Mouse (Mus musculus): ENCODE results near the gene Smim10l2a. TPM values are rescaled to one million over a fixed set of nuclear protein-coding genes. Genes with fewer than 3 reads are reported as not detected.

The Smim10l2a gene
- polyA plus RNA-seq, 1 experiment from 2014 or later: 5.9 TPM

Other genes starting within 250 kb of the Smim10l2a start
- 4.4 and 6.3 TPM in 2 replicates for gene 3830403N18Rik, start 238.0 kb upstream of the Smim10l2a start, polyA plus RNA-seq (2015; fragmentation: Nextera tagmentation; extraction: Ambion mirVana)
- gene Gm773, start 161.7 kb upstream of the Smim10l2a start, polyA plus RNA-seq (2015; fragmentation: Nextera tagmentation; extraction: Ambion mirVana): not detected in 2 replicates
- 5.7 and 6.1 TPM in 2 replicates for gene Zfp449, start 28.2 kb upstream of the Smim10l2a start, polyA plus RNA-seq (2015; fragmentation: Nextera tagmentation; extraction: Ambion mirVana)
- 3.1 and 3.2 TPM in 2 replicates for gene Gm2174, start 73.4 kb downstream of the Smim10l2a start, polyA plus RNA-seq (2015; fragmentation: Nextera tagmentation; extraction: Ambion mirVana)
- gene Ints6l, start 80.3 kb downstream of the Smim10l2a start, polyA plus RNA-seq (2015; fragmentation: Nextera tagmentation; extraction: Ambion mirVana): 20.8 and 20.9 TPM in 2 replicates
- not detected in 2 replicates for gene Gm10477, start 150.2 kb downstream of the Smim10l2a start, polyA plus RNA-seq (2015; fragmentation: Nextera tagmentation; extraction: Ambion mirVana)
- gene Gm648, start 175.0 kb downstream of the Smim10l2a start, polyA plus RNA-seq (2015; fragmentation: Nextera tagmentation; extraction: Ambion mirVana): 0.14 TPM in 1 of 2 replicates, not detected in the other
- 21.4 and 24.3 TPM in 2 replicates for gene Mmgt1, start 223.5 kb downstream of the Smim10l2a start, polyA plus RNA-seq (2015; fragmentation: Nextera tagmentation; extraction: Ambion mirVana)
- 9.4 and 11.3 TPM in 2 replicates for gene Slc9a6, start 235.2 kb downstream of the Smim10l2a start, polyA plus RNA-seq (2015; fragmentation: Nextera tagmentation; extraction: Ambion mirVana)